Mouse (Mus musculus) layer of hippocampus, adult 18-20 months (tissue): ENCODE results near the gene Men1. TPM values are rescaled to one million over a fixed set of nuclear protein-coding genes. Genes with fewer than 3 reads are reported as not detected.

ENCODE experiments used
- DNase-seq, 2 experiments: peaks; one replicate each; pipeline ENCODE4 v3.0.0; 2022; ENCODE audit warnings: low spot score in 2 of 2
- total RNA-seq, 2 experiments: library from RNA; stranded (reverse); gene quantifications; 2 replicates each; pipeline ENCODE4 v1.2.3; 2021

The Men1 gene
- total RNA-seq, 2 experiments from 2014 or later, result 63.0 to 71.3 TPM

GRCm38 (mm10) chr19:6338716-6339115, 3.9 kb downstream of the Men1 start:
- DNase-seq, result no peak

- no peak for DNase-seq
These were observed 4.4 kb downstream of the Men1 start for GRCm38 (mm10) chr19:6339191-6339590.

- DNase-seq, result no peak
These were observed 5.2 kb downstream of the Men1 start for GRCm38 (mm10) chr19:6339890-6340504.

GRCm38 (mm10) chr19:6340524-6341452, 6.0 kb downstream of the Men1 start, which contains the start of gene Map4k2:
Map4k2 (plus strand) TSS chr19:6341135.
- DNase-seq, result peak; percentile 70 to 77

- no peak for DNase-seq
These were observed 6.8 kb downstream of the Men1 start for GRCm38 (mm10) chr19:6341453-6342077.

GRCm38 (mm10) chr19:6342276-6342933, 7.6 kb downstream of the Men1 start:
- no peak for DNase-seq

- no peak for DNase-seq
These were observed 8.5 kb downstream of the Men1 start for GRCm38 (mm10) chr19:6343066-6343925.

GRCm38 (mm10) chr19:6343996-6344395, 9.2 kb downstream of the Men1 start:
- no peak for DNase-seq

GRCm38 (mm10) chr19:6346023-6346422, 11.2 kb downstream of the Men1 start:
- DNase-seq, result no peak

GRCm38 (mm10) chr19:6346661-6347060, 11.9 kb downstream of the Men1 start:
- DNase-seq, result no peak

GRCm38 (mm10) chr19:6347615-6348014, 12.8 kb downstream of the Men1 start:
- no peak for DNase-seq

- no peak for DNase-seq
These were observed 13.9 kb downstream of the Men1 start for GRCm38 (mm10) chr19:6348717-6349116.

GRCm38 (mm10) chr19:6349215-6349983, 14.6 kb downstream of the Men1 start:
- DNase-seq, result no peak

- DNase-seq, result no peak
These were observed 16.8 kb downstream of the Men1 start for GRCm38 (mm10) chr19:6351431-6352106.

- DNase-seq, result no peak
These were observed 17.3 kb downstream of the Men1 start for GRCm38 (mm10) chr19:6352107-6352505.

- DNase-seq, result no peak
These were observed 19.3 kb downstream of the Men1 start for GRCm38 (mm10) chr19:6354030-6354429.

GRCm38 (mm10) chr19:6361291-6361690, 26.5 kb downstream of the Men1 start:
- no peak for DNase-seq

- no peak for DNase-seq
These were observed 28.3 kb downstream of the Men1 start for GRCm38 (mm10) chr19:6363091-6363410.
